Mouse (Mus musculus): ENCODE data around the gene 2010300C02Rik. TPM values are rescaled to one million over a fixed set of nuclear protein-coding genes. Genes with fewer than 3 reads are reported as not detected.

The 2010300C02Rik gene
- polyA plus RNA-seq, 1 experiment from 2014 or later: 3.6 TPM

GRCm38 (mm10) chr1:37583795-37584464, 136.0 kb downstream of the 2010300C02Rik start:
- ChIA-PET CTCF (interaction anchor here (1.0 kb wide), 1 partner anchor 40 kb away, joined by 3 read pairs; no protein-coding TSS in a partner anchor), POLR2A (no interaction called here)
- in situ Hi-C loops (cut with MboI; ENCODE audit: low pct_unique_long_range_greater_than_20kb): no loop called here
- H3K27me3 ChIP-seq: peaks cover 2% of the 10 kb centered on the region
- no peak for ATAC-seq
- DNase-seq (ENCODE audit: low read depth, low spot score): no peak
- no peak for TF ChIP-seq CTCF (IDR thresholded peaks at IDR 0.05)

DNA sequence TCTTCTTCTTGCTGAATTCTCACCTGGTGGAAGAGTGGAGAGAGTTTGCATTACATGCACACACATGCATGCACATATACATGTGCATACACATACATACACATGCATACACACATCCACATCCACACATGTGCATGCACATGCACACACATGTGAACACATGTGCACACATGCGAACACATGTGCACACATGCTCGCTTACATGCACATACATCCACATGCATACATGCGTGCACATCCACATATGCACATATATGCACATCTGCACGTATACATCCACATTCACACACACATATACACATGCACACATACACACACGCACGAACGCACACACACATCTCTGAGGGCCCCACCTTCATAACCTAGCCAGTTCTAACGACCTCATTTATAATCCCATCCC, 136.7 kb downstream of the 2010300C02Rik start:
- CTCF ChIA-PET: interaction anchor here (1.0 kb wide), 1 partner anchor 40 kb away, joined by 3 read pairs; no protein-coding TSS in a partner anchor
- H3K27me3 ChIP-seq: no peaks in the 10 kb centered on the region
- DNase-seq (ENCODE audit: low read depth, low spot score) (no peak), ATAC-seq (no peak)
- POLR2A ChIA-PET: no interaction called here
- in situ Hi-C loops (cut with MboI; ENCODE audit: low pct_unique_long_range_greater_than_20kb): no loop called here
- no peak for TF ChIP-seq CTCF (IDR thresholded peaks at IDR 0.05)

- in situ Hi-C loops (cut with MboI; ENCODE audit: low pct_unique_long_range_greater_than_20kb): no loop called here
- CTCF ChIA-PET: no interaction called here
- DNase-seq (ENCODE audit: low read depth, low spot score) (no peak), ATAC-seq (no peak)
- H3K27me3 ChIP-seq: peaks cover under 1% of the 10 kb centered on the region
- POLR2A ChIA-PET: no interaction called here
- no peak for TF ChIP-seq CTCF (IDR thresholded peaks at IDR 0.05)
These were observed 140.2 kb downstream of the 2010300C02Rik start for GRCm38 (mm10) chr1:37579686-37580085.

- TF ChIP-seq CTCF (IDR thresholded peaks at IDR 0.05): no peak
- ATAC-seq (no peak), DNase-seq (ENCODE audit: low read depth, low spot score) (no peak)
- CTCF ChIA-PET: no interaction called here
- POLR2A ChIA-PET: no interaction called here
- peaks cover 25% of the 10 kb centered on the region for H3K27me3 ChIP-seq
- in situ Hi-C loops (cut with MboI; ENCODE audit: low pct_unique_long_range_greater_than_20kb): no loop called here
These were observed 147.2 kb downstream of the 2010300C02Rik start for GRCm38 (mm10) chr1:37572528-37573272.

GRCm38 (mm10) chr1:37568379-37568778, 151.5 kb downstream of the 2010300C02Rik start:
- ChIA-PET CTCF (no interaction called here), POLR2A (no interaction called here)
- in situ Hi-C loops (cut with MboI; ENCODE audit: low pct_unique_long_range_greater_than_20kb): no loop called here
- DNase-seq (ENCODE audit: low read depth, low spot score) (no peak), ATAC-seq (no peak)
- peaks cover 19% of the 10 kb centered on the region for H3K27me3 ChIP-seq
- TF ChIP-seq CTCF (IDR thresholded peaks at IDR 0.05): no peak

- DNase-seq (ENCODE audit: low read depth, low spot score) (no peak), ATAC-seq (no peak)
- H3K27me3 ChIP-seq: peaks cover 16% of the 10 kb centered on the region
- ChIA-PET CTCF (no interaction called here), POLR2A (no interaction called here)
- in situ Hi-C loops (cut with MboI; ENCODE audit: low pct_unique_long_range_greater_than_20kb): no loop called here
- TF ChIP-seq CTCF (IDR thresholded peaks at IDR 0.05): no peak
These were observed 153.1 kb downstream of the 2010300C02Rik start for GRCm38 (mm10) chr1:37566754-37567153.

DNA sequence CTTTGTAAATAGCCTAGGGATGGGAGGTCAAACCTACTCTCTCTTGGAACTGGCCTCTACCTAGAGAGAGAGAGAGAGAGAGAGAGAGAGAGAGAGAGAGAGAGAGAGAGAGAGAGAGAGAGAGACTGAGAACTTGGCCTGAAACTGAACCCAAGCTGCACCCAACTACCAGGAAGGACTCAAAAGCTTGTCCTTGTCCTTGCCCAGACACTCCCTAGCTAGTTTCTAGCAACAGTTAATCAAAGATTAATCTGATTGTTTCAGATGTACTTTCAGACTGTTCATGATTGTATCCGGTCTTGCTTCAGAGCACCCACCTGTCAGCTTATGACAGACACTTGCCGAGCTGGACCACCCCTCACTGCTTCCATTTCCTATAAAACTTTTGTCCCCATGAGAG, 153.5 kb downstream of the 2010300C02Rik start:
- ChIA-PET CTCF (no interaction called here), POLR2A (no interaction called here)
- DNase-seq (ENCODE audit: low read depth, low spot score): no peak
- ATAC-seq: no peak
- no peak for TF ChIP-seq CTCF (IDR thresholded peaks at IDR 0.05)
- in situ Hi-C loops (cut with MboI; ENCODE audit: low pct_unique_long_range_greater_than_20kb): no loop called here
- peaks cover 13% of the 10 kb centered on the region for H3K27me3 ChIP-seq

DNA sequence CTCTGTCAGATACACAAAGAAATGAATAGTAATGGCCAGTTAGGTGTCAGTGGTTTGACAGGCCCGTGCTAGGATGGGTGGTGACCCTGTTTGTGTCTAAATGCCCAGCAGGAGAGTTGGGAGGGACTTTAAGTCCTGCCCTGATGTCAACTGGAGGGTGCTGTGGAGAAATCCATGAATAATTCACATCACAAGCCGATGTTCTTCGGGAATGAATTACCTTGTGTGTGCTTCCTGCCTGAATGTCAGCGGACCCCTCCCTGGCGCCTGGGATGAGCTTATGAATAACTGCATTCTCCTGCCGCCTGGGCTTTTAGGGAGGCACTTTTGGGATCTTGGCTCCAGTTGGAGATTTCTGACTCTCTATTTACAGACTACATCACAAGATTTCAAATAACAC, 154.5 kb downstream of the 2010300C02Rik start:
- in situ Hi-C loops (cut with MboI; ENCODE audit: low pct_unique_long_range_greater_than_20kb): no loop called here
- no peak for ATAC-seq

GRCm38 (mm10) chr1:37561955-37562354, 157.9 kb downstream of the 2010300C02Rik start:
- no peak for TF ChIP-seq CTCF (IDR thresholded peaks at IDR 0.05)
- in situ Hi-C loops (cut with MboI; ENCODE audit: low pct_unique_long_range_greater_than_20kb): no loop called here
- peaks cover 12% of the 10 kb centered on the region for H3K27me3 ChIP-seq
- POLR2A ChIA-PET: no interaction called here
- ATAC-seq: no peak
- no peak for DNase-seq (ENCODE audit: low read depth, low spot score)
- CTCF ChIA-PET: no interaction called here

More for the DNA sequence above, 154.5 kb downstream of the 2010300C02Rik start:
- CTCF ChIA-PET: no interaction called here
- H3K27me3 ChIP-seq: peaks cover 16% of the 10 kb centered on the region
- DNase-seq (ENCODE audit: low read depth, low spot score): no peak
- POLR2A ChIA-PET: no interaction called here
- TF ChIP-seq CTCF (IDR thresholded peaks at IDR 0.05): no peak

Other genes with a start within 250 kb of the 2010300C02Rik start
- 1.7 TPM for gene Mgat4a, start 179.1 kb downstream of the 2010300C02Rik start, polyA plus RNA-seq (2021)
- 4.1 TPM for gene Tsga10, start 146.3 kb upstream of the 2010300C02Rik start, polyA plus RNA-seq (2021)
- gene Lipt1, start 151.7 kb upstream of the 2010300C02Rik start, polyA plus RNA-seq (2021): 9.7 TPM
- gene Mitd1, start 170.3 kb upstream of the 2010300C02Rik start, polyA plus RNA-seq (2021): 22.5 TPM
- 138 TPM for gene Mrpl30, start 170.4 kb upstream of the 2010300C02Rik start, polyA plus RNA-seq (2021)
- not detected for gene Lyg2, start 196.4 kb upstream of the 2010300C02Rik start, polyA plus RNA-seq (2021)
- gene Lyg1, start 237.7 kb upstream of the 2010300C02Rik start, polyA plus RNA-seq (2021): not detected